Comparison of ENCODE assay signal across 9 mouse cellular contexts in genomic region chr8:80952235-80952915, GRCm38 (mm10).
DNase-seq lines count a peak whose midpoint lies in the region; ATAC-seq lines count a peak whose summit lies in the region.
"Had no signal": no experiment of that assay in that cellular context is flagged by ENCODE, and none has a peak within 500 bp of the region (broad histone marks: within the 10 kb centered on the region; RNA-seq: fewer than 3 reads in every experiment).

No protein-coding gene starts in this region.

- no peak overlapping the region for H3K4me3 ChIP-seq in hindbrain, embryonic 11.5 days (ENCODE audit: low read depth, low read length)
- no peak overlapping the region for H3K4me3 ChIP-seq in hindbrain, embryonic 16.5 days (ENCODE audit: low read length)
- no peak overlapping the region for H3K4me3 ChIP-seq in liver, embryonic 16.5 days (ENCODE audit: low read depth, low read length)
- H3K4me3 ChIP-seq: heart, embryonic 12.5 days had no signal

- no peaks in the 10 kb centered on the region for H3K27me3 ChIP-seq in hindbrain, embryonic 11.5 days (ENCODE audit: control insufficient read depth, insufficient read depth, low read length)
- no peaks in the 10 kb centered on the region for H3K27me3 ChIP-seq in hindbrain, embryonic 16.5 days (replicated peaks; ENCODE audit: control insufficient read depth, insufficient read depth, low read length)
- H3K27me3 ChIP-seq in liver, embryonic 16.5 days (ENCODE audit: control insufficient read depth, insufficient read depth, low read depth, low read length): no peaks in the 10 kb centered on the region
- H3K27me3 ChIP-seq: heart, embryonic 12.5 days had no signal

- H3K36me3 ChIP-seq in hindbrain, embryonic 11.5 days (ENCODE audit: control insufficient read depth, insufficient read depth, low read length): no peaks in the 10 kb centered on the region
- H3K36me3 ChIP-seq in hindbrain, embryonic 16.5 days (ENCODE audit: control insufficient read depth, insufficient read depth, low read length): no peaks in the 10 kb centered on the region
- H3K36me3 ChIP-seq in liver, embryonic 16.5 days (ENCODE audit: control insufficient read depth, insufficient read depth): no peaks in the 10 kb centered on the region
- H3K36me3 ChIP-seq: heart, embryonic 12.5 days had no signal

- H3K9me3 ChIP-seq in hindbrain, embryonic 11.5 days (ENCODE audit: control insufficient read depth, low read length): no peaks in the 10 kb centered on the region
- H3K9me3 ChIP-seq in hindbrain, embryonic 16.5 days (ENCODE audit: control insufficient read depth, low read length): peaks cover 11% of the 10 kb centered on the region
- no peaks in the 10 kb centered on the region for H3K9me3 ChIP-seq in liver, embryonic 16.5 days (replicated peaks; ENCODE audit: control insufficient read depth, low read length)

- no peak overlapping the region for H3K9ac ChIP-seq in hindbrain, embryonic 11.5 days (ENCODE audit: low read depth, low read length)
- no peak overlapping the region for H3K9ac ChIP-seq in hindbrain, embryonic 16.5 days (ENCODE audit: low read depth, low read length)
- no peak overlapping the region for H3K9ac ChIP-seq in liver, embryonic 16.5 days (ENCODE audit: low read depth, low read length)
- H3K9ac ChIP-seq: heart, embryonic 12.5 days had no signal

- peak; percentile 27; the same call in 1 of the 2 replicates for ATAC-seq in hindbrain, embryonic 11.5 days (ENCODE audit: low FRiP score)
- ATAC-seq in hindbrain, embryonic 16.5 days: no peak
- ATAC-seq in common myeloid progenitor, adult 5-6 weeks (replicated peaks; ENCODE audit: low read depth, poor library complexity, severe bottlenecking): peak; percentile 75
- 0 out of 2 replicates have a peak, but pooled peaks have one; percentile 16 for ATAC-seq in liver, embryonic 16.5 days (ENCODE audit: low read depth)

- no peaks in the 10 kb centered on the region for H3K4me1 ChIP-seq in hindbrain, embryonic 11.5 days (replicated peaks; ENCODE audit: control insufficient read depth, insufficient read depth, low read length)
- H3K4me1 ChIP-seq in hindbrain, embryonic 16.5 days (ENCODE audit: control insufficient read depth, insufficient read depth, low read depth, low read length): peaks cover 2% of the 10 kb centered on the region; the same call in 1 of the 2 replicates
- no peaks in the 10 kb centered on the region; the same call in 1 of the 2 replicates for H3K4me1 ChIP-seq in liver, embryonic 16.5 days (ENCODE audit: control insufficient read depth, low read depth, low read length)
- H3K4me1 ChIP-seq: heart, embryonic 12.5 days had no signal

- DNase-seq in hindbrain, embryonic 11.5 days (ENCODE audit: low spot score): no peak
- DNase-seq in MN1 (ENCODE audit: low spot score): peak; percentile 41
- no peak for DNase-seq in thymus, adult 18-20 months
- DNase-seq in adrenal gland, postnatal 4 days (ENCODE audit: low spot score in 2 of 2): no peak

- 59% methylated on average over 6 of the region's 6 CpGs for WGBS in hindbrain, embryonic 11.5 days
- WGBS in hindbrain, embryonic 16.5 days: 41% methylated on average over 6 of the region's 6 CpGs
- 28% methylated on average over 6 of the region's 6 CpGs for WGBS in liver, embryonic 16.5 days (ENCODE audit: insufficient replicate concordance)

- H3K27ac ChIP-seq in hindbrain, embryonic 11.5 days (ENCODE audit: low read depth, low read length): no peak overlapping the region
- H3K27ac ChIP-seq in hindbrain, embryonic 16.5 days (ENCODE audit: low read depth, low read length): no peak overlapping the region
- no peak overlapping the region for H3K27ac ChIP-seq in liver, embryonic 16.5 days (ENCODE audit: low read length)

- no peak overlapping the region for H3K4me2 ChIP-seq in hindbrain, embryonic 11.5 days (replicated peaks; ENCODE audit: low read depth, low read length)
- no peak overlapping the region for H3K4me2 ChIP-seq in hindbrain, embryonic 16.5 days (ENCODE audit: low read length)
- H3K4me2 ChIP-seq in liver, embryonic 16.5 days (ENCODE audit: low read depth, low read length): no peak overlapping the region
- H3K4me2 ChIP-seq: heart, embryonic 12.5 days; midbrain, embryonic 11.5 days had no signal
